Mouse (Mus musculus) cerebellum, adult 2 months (tissue): Measurements from ENCODE around the gene Snap23.

Experiments used
- CTCF ChIP-seq: fragments of 200-500 bp; IDR thresholded peaks from 2 replicates; pipeline ENCODE4 v1.5.1; 2011; ENCODE audit warnings: low read depth, mild to moderate bottlenecking, control low read depth, low read length, moderate library complexity, borderline replicate concordance; ENCODE audit not compliant: insufficient read depth
- POLR2A ChIP-seq: fragments of 200-500 bp; IDR thresholded peaks from 2 replicates; pipeline ENCODE4 v1.6.1; 2011; ENCODE audit warnings: low read length, control low read depth, borderline replicate concordance; ENCODE audit not compliant: insufficient read depth

DNA sequence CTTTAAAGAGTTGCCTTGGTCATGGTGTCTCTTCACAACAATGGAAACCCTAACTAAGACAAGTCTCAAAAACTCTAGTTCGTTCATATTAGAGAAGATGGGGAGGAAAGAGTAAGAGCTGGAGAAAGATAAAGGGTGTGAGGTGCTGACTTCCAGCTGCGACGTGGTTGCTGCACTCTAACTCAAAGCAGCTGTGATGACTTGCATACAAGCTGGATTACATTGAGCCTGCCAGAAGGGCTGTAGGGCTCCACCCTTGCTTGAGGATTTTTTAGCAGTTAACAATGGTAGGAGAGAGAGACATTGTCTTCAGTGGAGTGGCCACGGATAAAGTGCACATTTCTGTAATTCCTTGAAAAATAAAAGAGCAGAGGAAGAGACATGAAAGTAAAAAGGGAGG lies 79.3 kb downstream of the Snap23 start:
- TF ChIP-seq CTCF (no peak), POLR2A (no peak)
